Mouse (Mus musculus): ENCODE data around the gene Magi1. TPM values are rescaled to one million over a fixed set of nuclear protein-coding genes. Genes with fewer than 3 reads are reported as not detected.

The Magi1 gene
- total RNA-seq, 2 experiments from 2014 or later, result not detected

GRCm38 (mm10) chr6:93871516-93871915, 412.2 kb downstream of the Magi1 start:
- ATAC-seq (replicated peaks; ENCODE audit: low FRiP score, poor library complexity, severe bottlenecking), result no peak

GRCm38 (mm10) chr6:93870023-93870422, 413.7 kb downstream of the Magi1 start:
- ATAC-seq (replicated peaks; ENCODE audit: low FRiP score, poor library complexity, severe bottlenecking), result no peak

- no peak for ATAC-seq (replicated peaks; ENCODE audit: low FRiP score, poor library complexity, severe bottlenecking)
Measured at GRCm38 (mm10) chr6:93862263-93862662, 421.5 kb downstream of the Magi1 start.

DNA sequence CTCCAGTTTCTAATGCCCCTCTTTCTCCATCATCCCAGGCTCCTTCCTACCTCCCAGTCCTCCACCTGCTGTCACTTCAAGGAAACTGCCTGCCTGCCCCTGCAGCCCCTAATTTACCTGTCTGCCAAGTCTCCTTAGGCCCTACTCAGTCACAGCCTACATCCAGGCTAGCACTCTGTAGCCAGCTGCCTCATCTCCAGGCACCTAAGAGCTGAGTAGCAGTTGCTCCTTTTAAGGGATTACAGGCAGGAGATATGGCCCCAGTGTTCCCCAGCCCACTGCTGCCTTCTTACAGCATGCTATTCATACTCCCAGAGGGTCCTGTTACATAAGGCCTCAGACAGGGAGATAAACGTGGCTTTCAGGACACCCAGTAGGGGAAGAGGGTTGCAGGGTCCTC, 426.9 kb downstream of the Magi1 start:
- no peak for ATAC-seq (replicated peaks; ENCODE audit: low FRiP score, poor library complexity, severe bottlenecking)

GRCm38 (mm10) chr6:93855806-93856641, 427.7 kb downstream of the Magi1 start:
- ATAC-seq (replicated peaks; ENCODE audit: low FRiP score, poor library complexity, severe bottlenecking), result no peak

DNA sequence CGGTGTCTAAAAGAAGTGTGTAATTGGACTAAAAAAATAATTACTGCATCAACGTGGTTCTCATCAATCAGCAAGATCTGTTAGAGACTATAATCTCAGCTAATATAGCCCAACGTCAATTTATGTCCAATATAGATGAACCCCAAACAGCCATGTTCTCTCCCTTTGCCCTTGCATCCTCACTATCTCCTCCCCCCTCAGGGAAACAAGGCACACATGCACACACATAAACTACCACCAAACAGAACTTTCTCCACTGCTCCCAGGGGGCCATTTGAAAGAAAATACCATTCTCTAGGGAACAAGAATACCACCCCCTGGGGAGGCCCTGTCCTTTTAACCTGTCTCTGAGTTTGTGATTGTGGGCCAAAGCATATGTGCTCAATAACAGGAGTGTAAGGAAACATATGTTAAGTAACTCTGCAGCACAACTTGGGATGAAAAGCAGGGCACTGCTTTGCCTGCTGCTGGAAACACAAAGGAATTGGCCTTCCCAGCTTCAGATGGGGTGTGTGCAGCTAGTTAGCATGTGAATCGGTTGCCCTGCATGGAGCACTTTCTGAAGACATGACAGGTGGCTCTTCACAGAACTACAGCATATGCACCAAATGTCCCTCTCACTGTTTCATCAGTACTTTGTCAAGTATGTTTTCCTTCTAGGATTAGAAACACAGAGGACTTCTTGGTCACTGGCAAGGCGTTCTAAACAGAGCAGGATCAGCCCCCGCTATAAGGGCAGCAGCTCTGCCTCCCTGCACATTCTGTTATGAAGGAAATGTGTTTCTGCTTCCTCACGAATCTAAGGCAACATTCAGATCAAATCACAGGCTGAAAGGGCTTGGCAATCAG, 434.6 kb downstream of the Magi1 start:
- ATAC-seq (replicated peaks; ENCODE audit: low FRiP score, poor library complexity, severe bottlenecking), result no peak

GRCm38 (mm10) chr6:93845498-93845897, 438.2 kb downstream of the Magi1 start:
- ATAC-seq (replicated peaks; ENCODE audit: low FRiP score, poor library complexity, severe bottlenecking), result no peak

GRCm38 (mm10) chr6:93845080-93845479, 438.6 kb downstream of the Magi1 start:
- ATAC-seq (replicated peaks; ENCODE audit: low FRiP score, poor library complexity, severe bottlenecking), result no peak

GRCm38 (mm10) chr6:93844576-93844975, 439.1 kb downstream of the Magi1 start:
- no peak for ATAC-seq (replicated peaks; ENCODE audit: low FRiP score, poor library complexity, severe bottlenecking)

DNA sequence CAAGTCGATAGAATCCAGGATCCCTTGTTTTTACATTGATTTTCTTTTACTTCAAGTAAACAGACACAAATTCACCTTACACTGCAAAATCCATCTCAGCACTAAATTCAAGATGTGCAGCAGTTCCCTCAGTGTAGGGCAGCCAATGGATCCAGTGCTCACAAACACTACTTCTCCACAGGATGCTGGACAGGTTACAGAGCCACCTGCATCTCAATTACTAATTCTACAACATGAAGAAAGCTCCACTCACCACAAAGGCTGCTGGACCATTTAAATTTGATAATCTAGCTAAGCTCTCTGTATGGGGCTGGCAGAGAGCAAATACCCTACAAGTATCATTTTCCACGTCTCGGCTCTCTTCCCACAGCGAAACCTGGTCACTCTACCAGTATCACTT, 445.3 kb downstream of the Magi1 start:
- no peak for ATAC-seq (replicated peaks; ENCODE audit: low FRiP score, poor library complexity, severe bottlenecking)

GRCm38 (mm10) chr6:93836585-93836984, 447.1 kb downstream of the Magi1 start:
- no peak for ATAC-seq (replicated peaks; ENCODE audit: low FRiP score, poor library complexity, severe bottlenecking)

DNA sequence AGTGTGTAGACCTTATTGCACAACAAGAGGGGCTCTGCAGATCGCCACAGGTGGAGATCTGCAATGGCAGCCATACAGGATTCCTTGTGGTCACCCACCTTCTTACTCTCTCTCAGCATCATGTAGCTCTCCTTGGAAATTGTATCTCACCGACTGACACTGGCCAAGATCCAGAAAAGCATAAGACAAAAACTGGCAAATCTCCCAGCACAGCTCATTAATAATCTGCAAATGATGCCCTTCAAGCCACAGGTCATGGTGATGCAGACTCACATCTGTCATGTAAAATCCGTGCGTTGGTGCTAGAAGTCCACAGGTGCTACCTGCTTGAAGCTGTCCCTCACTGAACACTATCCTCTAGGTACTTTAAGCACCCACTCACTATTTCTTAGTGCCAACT, 448.5 kb downstream of the Magi1 start:
- ATAC-seq (replicated peaks; ENCODE audit: low FRiP score, poor library complexity, severe bottlenecking), result no peak

DNA sequence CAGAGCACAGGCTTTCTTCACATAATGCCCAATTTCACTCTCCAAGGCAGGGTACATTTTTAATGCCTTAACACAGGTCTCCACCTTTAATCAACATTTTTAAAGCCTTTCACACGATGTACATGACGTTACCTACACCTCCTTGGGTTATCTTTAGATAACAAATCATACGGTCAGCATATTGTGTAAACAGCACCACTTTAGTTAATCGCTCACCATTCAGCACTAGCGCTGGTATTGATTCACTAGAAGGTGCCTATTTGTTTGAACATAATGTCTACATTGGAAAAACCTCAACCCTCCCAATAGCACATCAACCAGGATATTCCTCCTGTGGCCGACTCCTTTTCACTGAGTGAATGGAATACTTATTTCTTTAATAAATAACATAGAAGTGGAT, 455.5 kb downstream of the Magi1 start:
- ATAC-seq (replicated peaks; ENCODE audit: low FRiP score, poor library complexity, severe bottlenecking), result no peak

GRCm38 (mm10) chr6:93826875-93827274, 456.8 kb downstream of the Magi1 start:
- ATAC-seq (replicated peaks; ENCODE audit: low FRiP score, poor library complexity, severe bottlenecking), result no peak

DNA sequence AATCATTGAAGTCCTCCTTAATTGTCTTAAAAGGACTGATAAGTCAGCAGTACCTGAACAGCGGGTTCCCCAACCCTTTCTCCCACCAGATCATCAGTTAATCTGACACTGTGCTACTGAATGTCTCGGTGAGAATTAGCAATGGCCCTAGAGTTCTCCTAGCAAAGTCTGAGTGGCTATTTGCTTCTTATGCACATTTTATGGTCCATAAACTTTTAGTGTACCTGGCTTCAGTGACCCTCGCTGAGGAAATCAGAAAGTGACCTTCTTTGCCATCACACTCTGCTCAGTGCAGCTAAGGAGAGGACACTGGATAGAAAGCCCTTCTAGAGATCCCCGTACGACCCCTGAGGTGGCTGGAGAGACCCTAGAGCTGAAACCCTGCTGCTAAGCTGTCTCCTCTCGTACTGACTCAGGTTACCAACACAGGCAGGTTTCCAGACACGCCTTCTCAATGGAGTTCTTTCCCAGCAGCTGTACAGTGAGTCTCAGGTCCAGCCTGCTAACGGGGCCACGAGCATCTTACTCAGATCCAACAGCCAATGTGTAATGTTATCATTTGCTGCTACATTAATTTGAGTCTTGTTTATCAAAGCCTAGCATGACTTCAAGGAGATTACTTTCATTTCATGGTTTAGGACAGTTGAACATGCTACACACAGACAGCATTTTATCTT, 461.4 kb downstream of the Magi1 start:
- ATAC-seq (replicated peaks; ENCODE audit: low FRiP score, poor library complexity, severe bottlenecking), result no peak

DNA sequence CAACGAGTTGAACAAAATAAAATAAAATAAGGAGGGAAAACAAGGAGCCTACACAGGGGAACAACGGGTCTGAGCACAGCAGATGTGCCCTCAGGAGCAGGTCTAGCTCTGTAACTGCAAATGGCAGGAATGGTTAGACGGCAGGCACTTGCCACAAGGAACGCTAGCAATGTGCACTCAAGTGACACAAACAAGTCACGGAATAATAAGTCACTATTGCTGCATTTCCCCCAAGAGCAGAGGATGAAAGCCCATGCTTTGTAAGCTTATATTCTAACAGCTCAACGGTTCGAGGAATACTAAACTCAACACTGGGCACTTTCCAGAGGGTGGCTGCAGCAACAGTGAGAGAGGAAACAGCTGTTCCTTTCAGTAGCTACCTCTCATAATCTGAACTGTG, 462.2 kb downstream of the Magi1 start:
- no peak for ATAC-seq (replicated peaks; ENCODE audit: low FRiP score, poor library complexity, severe bottlenecking)

GRCm38 (mm10) chr6:93819888-93820287, 463.8 kb downstream of the Magi1 start:
- ATAC-seq (replicated peaks; ENCODE audit: low FRiP score, poor library complexity, severe bottlenecking), result no peak

GRCm38 (mm10) chr6:93819282-93819681, 464.4 kb downstream of the Magi1 start:
- no peak for ATAC-seq (replicated peaks; ENCODE audit: low FRiP score, poor library complexity, severe bottlenecking)

DNA sequence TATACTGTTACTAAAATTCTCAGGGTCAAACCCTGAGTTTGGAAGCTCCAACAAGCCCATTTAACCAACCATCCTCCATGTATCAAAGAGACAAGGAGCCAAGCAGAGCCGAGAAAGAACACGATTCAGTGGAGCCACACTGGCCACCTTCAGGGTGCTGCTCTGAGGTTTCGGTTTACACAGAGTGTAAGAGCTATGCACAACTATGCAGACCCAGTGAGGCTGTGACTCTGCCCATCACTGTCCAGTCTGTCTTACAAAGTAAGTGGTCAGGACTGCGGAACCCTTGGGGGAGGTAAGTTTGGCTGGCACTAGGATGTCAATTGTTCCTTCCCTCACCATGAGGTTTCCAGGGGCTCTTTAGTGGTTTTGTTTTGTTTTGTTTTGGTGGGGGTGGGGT, 465.2 kb downstream of the Magi1 start:
- no peak for ATAC-seq (replicated peaks; ENCODE audit: low FRiP score, poor library complexity, severe bottlenecking)

DNA sequence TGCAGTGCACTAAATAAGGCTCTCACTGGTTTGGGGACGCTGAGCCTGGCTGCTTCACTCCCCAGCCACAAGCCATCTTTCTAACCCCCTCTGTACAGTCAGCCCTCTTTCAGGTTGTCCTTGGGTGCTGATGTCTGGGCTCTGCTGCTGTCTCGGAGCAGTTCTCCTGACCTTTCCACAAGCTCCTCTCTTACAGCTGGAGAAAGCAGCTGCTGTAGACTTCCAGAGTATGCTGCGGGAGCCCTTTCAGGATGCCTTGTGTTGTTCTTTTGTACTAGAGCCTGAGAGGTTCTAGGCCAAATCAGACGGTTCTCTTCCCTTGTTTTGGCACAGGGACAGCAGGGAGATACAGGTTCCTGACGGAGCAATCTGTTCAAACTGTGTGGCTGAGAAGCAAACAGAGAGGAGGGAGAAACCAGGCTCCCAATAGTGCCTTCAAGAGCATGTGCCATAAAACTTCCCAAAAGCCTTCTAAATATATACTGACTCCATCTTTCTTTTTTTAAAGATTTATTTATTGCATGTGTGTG, 478.2 kb downstream of the Magi1 start:
- ATAC-seq (replicated peaks; ENCODE audit: low FRiP score, poor library complexity, severe bottlenecking), result no peak

Measured in erythroblast, adult 5-6 weeks (primary cell).